Mouse (Mus musculus): Measurements from ENCODE around the gene Fbf1. TPM values are rescaled to one million over a fixed set of nuclear protein-coding genes. Genes with fewer than 3 reads are reported as not detected.
A peak's percentile ranks its signal among the peaks of the same experiment; 100 is the strongest.

Fbf1 gene
- polyA plus RNA-seq (2012; rRNA removed): 144 and 153 TPM in 2 replicates

DNA sequence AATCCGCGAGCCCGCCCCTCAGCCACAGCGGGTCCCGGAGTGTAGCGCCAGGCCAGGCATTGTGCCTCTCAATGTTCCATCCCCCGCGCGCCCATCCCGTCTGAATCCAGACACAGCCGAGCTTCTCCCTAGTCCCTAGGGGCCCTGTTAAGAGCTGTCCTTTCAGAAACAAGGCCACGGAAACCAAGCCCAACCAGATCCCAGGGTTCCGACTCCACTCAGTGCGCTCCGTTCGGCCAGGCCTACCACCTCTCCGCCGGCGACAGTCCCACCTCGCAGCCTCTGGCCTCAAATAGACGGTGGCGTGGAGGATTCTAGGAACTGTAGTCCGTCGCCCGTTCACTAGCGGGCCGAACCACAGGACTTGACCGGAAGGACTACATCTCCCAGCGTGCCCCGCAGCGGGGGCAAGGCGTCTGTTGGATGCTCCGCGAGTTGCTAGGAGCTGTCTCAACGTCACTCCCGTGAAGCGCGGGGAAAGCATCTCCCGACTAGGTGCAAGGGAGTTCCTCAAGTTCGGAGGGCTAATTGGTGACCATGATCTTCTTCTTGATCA lies at the start of gene Fbf1:
Gene Fbf1 (minus strand): TSS at position 283 of the 556 bp plus-strand sequence.
- DNase-seq (ENCODE audit: low read depth): peak; percentile 99
- TF ChIP-seq CTCF (IDR thresholded peaks at IDR 0.05; ENCODE audit: borderline replicate concordance, extremely low read depth, insufficient read depth, insufficient read length) (no peak), POLR2A (IDR thresholded peaks at IDR 0.05; ENCODE audit: borderline replicate concordance, extremely low read depth, insufficient read depth, insufficient read length, poor library complexity, severe bottlenecking) (peak; percentile 70; the same call in 1 of the 2 replicates)

DNA sequence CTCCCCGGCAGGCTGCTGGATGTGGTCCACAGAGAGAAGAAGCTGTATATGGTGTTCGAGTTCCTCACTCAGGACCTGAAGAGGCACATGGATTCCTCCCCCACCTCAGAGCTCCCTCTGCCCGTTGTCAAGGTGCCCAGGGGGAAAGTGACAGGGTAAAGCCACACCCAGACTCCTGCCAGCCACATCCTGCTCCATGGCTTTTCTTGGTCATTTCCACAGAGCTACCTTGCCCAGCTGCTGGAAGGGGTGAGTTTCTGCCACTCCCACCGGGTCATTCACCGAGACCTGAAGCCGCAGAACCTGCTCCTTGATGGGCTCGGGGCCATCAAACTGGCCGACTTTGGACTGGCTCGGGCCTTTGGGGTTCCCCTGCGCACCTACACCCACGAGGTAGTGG lies 48.6 kb upstream of the Fbf1 start:
- TF ChIP-seq POLR2A (IDR thresholded peaks at IDR 0.05; ENCODE audit: borderline replicate concordance, extremely low read depth, insufficient read depth, insufficient read length, poor library complexity, severe bottlenecking) (no peak), CTCF (IDR thresholded peaks at IDR 0.05; ENCODE audit: borderline replicate concordance, extremely low read depth, insufficient read depth, insufficient read length) (no peak)
- no peak for DNase-seq (ENCODE audit: low read depth)

GRCm38 (mm10) chr11:116215991-116216390 lies 48.0 kb upstream of the Fbf1 start:
- TF ChIP-seq POLR2A (IDR thresholded peaks at IDR 0.05; ENCODE audit: borderline replicate concordance, extremely low read depth, insufficient read depth, insufficient read length, poor library complexity, severe bottlenecking) (no peak), CTCF (IDR thresholded peaks at IDR 0.05; ENCODE audit: borderline replicate concordance, extremely low read depth, insufficient read depth, insufficient read length) (no peak)
- no peak for DNase-seq (ENCODE audit: low read depth)

- TF ChIP-seq POLR2A (IDR thresholded peaks at IDR 0.05; ENCODE audit: borderline replicate concordance, extremely low read depth, insufficient read depth, insufficient read length, poor library complexity, severe bottlenecking): no peak
- peak; percentile 32; the same call in 1 of the 2 replicates for TF ChIP-seq CTCF (IDR thresholded peaks at IDR 0.05; ENCODE audit: borderline replicate concordance, extremely low read depth, insufficient read depth, insufficient read length)
Measured at GRCm38 (mm10) chr11:116215181-116215580, 47.2 kb upstream of the Fbf1 start.

DNA sequence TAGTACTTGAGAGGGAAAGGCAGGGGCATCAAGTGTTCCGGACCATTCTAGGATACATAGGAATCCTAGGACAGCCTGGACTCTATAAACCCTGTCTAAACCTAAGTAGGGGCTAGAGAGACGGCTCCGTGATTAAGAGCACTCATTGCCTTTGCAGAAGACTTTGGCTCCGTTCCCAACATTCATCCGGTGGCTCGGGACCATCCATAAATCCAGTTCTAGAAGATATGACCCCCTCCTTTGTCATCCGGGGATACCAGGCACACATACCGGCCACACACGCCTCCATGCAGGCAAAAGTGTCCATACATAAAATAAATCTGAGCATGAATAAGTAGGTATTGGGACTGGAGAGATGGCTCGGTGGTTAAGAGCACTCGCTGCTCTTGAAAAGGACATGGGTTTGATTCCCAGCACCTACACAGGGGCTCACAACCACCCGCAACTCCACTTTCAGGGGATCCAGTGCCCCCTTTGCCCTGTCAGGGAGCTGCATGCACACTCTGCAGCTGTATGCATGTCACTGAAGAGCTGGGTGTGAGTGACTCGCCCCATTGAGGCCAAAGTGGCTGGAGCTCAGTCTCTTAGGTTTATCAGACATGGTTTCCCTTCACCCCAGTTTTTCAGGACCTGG lies 46.0 kb upstream of the Fbf1 start:
- no peak for TF ChIP-seq POLR2A (IDR thresholded peaks at IDR 0.05; ENCODE audit: borderline replicate concordance, extremely low read depth, insufficient read depth, insufficient read length, poor library complexity, severe bottlenecking)

More at GRCm38 (mm10) chr11:116215181-116215580, 47.2 kb upstream of the Fbf1 start:
- DNase-seq (ENCODE audit: low read depth): no peak

GRCm38 (mm10) chr11:116212847-116213246 lies 44.9 kb upstream of the Fbf1 start:
- no peak for TF ChIP-seq CTCF (IDR thresholded peaks at IDR 0.05; ENCODE audit: borderline replicate concordance, extremely low read depth, insufficient read depth, insufficient read length)
- TF ChIP-seq POLR2A (IDR thresholded peaks at IDR 0.05; ENCODE audit: borderline replicate concordance, extremely low read depth, insufficient read depth, insufficient read length, poor library complexity, severe bottlenecking): no peak
- no peak for DNase-seq (ENCODE audit: low read depth)

More for the DNA sequence above, 46.0 kb upstream of the Fbf1 start:
- DNase-seq (ENCODE audit: low read depth): no peak

GRCm38 (mm10) chr11:116210696-116211095 lies 42.7 kb upstream of the Fbf1 start:
- no peak for DNase-seq (ENCODE audit: low read depth)
- TF ChIP-seq POLR2A (IDR thresholded peaks at IDR 0.05; ENCODE audit: borderline replicate concordance, extremely low read depth, insufficient read depth, insufficient read length, poor library complexity, severe bottlenecking) (no peak), CTCF (IDR thresholded peaks at IDR 0.05; ENCODE audit: borderline replicate concordance, extremely low read depth, insufficient read depth, insufficient read length) (no peak)

DNA sequence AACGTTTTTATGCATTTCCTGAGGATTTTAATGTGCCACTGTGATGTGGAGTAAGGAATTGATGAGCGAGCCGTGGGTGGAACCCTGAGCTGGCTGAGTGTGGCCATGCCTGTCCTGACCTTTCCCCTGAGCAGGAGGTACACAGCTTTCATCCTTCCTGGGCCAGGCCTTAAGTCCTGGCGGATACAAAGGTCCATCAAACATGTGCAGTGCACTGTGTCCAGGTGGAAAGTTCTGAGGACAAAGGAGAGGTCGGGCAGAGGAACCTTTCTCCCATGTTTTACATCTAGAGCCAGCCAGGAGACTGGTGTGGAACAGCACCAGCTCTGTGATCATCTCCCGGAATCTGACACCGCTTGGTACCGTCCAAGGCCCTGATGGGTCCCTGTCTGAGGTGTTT lies 41.3 kb upstream of the Fbf1 start:
- no peak for TF ChIP-seq POLR2A (IDR thresholded peaks at IDR 0.05; ENCODE audit: borderline replicate concordance, extremely low read depth, insufficient read depth, insufficient read length, poor library complexity, severe bottlenecking)
- no peak for TF ChIP-seq CTCF (IDR thresholded peaks at IDR 0.05; ENCODE audit: borderline replicate concordance, extremely low read depth, insufficient read depth, insufficient read length)

GRCm38 (mm10) chr11:116208660-116209059 lies 40.7 kb upstream of the Fbf1 start:
- TF ChIP-seq POLR2A (IDR thresholded peaks at IDR 0.05; ENCODE audit: borderline replicate concordance, extremely low read depth, insufficient read depth, insufficient read length, poor library complexity, severe bottlenecking): no peak
- DNase-seq (ENCODE audit: low read depth): no peak

More for the DNA sequence above, 41.3 kb upstream of the Fbf1 start:
- DNase-seq (ENCODE audit: low read depth): no peak

DNA sequence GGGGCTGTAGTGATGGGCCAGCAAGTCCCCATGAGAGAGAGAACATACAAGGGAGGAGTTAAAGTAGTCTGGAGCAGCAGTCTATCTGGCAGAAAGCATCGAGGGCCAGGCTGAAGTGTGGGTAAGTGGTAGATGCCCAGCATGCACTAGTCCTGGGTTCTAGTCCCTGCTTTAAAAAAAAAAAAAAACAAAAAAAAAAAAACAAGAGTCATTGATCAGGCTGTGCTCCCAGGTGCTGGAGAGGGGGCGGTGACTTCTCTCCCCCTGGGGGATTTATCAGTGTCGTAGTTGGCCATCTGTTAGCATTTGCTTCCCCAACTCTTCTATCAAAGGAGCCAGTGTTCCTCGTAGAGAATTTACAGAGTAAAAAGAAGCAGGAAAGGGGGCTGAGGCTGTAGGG lies 38.7 kb upstream of the Fbf1 start:
- DNase-seq (ENCODE audit: low read depth): no peak
- TF ChIP-seq POLR2A (IDR thresholded peaks at IDR 0.05; ENCODE audit: borderline replicate concordance, extremely low read depth, insufficient read depth, insufficient read length, poor library complexity, severe bottlenecking): no peak
- no peak for TF ChIP-seq CTCF (IDR thresholded peaks at IDR 0.05; ENCODE audit: borderline replicate concordance, extremely low read depth, insufficient read depth, insufficient read length)

DNA sequence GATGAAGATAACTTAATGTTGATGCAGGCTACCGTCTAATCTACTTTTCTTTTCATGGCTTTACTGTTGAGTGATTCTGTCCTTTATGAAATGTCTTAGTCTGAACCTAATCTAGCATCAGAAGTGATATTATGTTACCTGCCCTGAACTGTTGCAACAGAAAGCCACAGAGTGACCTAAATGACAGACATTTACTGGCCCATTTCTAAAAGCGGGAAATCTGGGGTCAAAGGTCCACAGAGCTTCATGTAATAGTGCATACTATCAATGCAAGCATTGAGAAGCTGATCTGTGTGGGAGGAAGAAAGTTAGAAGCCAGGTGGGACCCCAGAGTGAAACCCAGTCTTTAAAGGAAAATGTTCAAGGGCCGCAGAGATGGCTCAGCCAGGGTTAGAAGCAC lies 35.2 kb upstream of the Fbf1 start:
- DNase-seq (ENCODE audit: low read depth): no peak
- no peak for TF ChIP-seq CTCF (IDR thresholded peaks at IDR 0.05; ENCODE audit: borderline replicate concordance, extremely low read depth, insufficient read depth, insufficient read length)
- no peak for TF ChIP-seq POLR2A (IDR thresholded peaks at IDR 0.05; ENCODE audit: borderline replicate concordance, extremely low read depth, insufficient read depth, insufficient read length, poor library complexity, severe bottlenecking)

GRCm38 (mm10) chr11:116201151-116201550 lies 33.2 kb upstream of the Fbf1 start:
- no peak for DNase-seq (ENCODE audit: low read depth)
- TF ChIP-seq CTCF (IDR thresholded peaks at IDR 0.05; ENCODE audit: borderline replicate concordance, extremely low read depth, insufficient read depth, insufficient read length) (no peak), POLR2A (IDR thresholded peaks at IDR 0.05; ENCODE audit: borderline replicate concordance, extremely low read depth, insufficient read depth, insufficient read length, poor library complexity, severe bottlenecking) (no peak)

All from brain, embryonic 14.5 days (tissue).